Mouse (Mus musculus) forebrain, embryonic 10.5 days (tissue): Measurements from ENCODE around the gene Tnfrsf4. TPM values are rescaled to one million over a fixed set of nuclear protein-coding genes. Genes with fewer than 3 reads are reported as not detected.

Source experiments
- DNase-seq: peaks from one replicate; pipeline ENCODE4 v3.0.0-alpha.2; 2017; ENCODE audit warnings: low spot score; ENCODE audit errors: extremely low spot score
- H3K27ac ChIP-seq: fragments of 300-500 bp; sonication (generic); 2 replicates; pipeline ENCODE4 v1.5.1; 2016; ENCODE audit warnings: mild to moderate bottlenecking
- H3K27me3 ChIP-seq: fragments of 300-500 bp; sonication (generic); 2 replicates; pipeline ENCODE4 v1.6.1; 2016; ENCODE audit warnings: mild to moderate bottlenecking; ENCODE audit not compliant: poor library complexity, severe bottlenecking
- H3K36me3 ChIP-seq: fragments of 300-500 bp; sonication (generic); replicated peaks from 2 replicates; pipeline ENCODE4 v1.6.1; 2016; ENCODE audit warnings: mild to moderate bottlenecking, moderate library complexity
- H3K4me1 ChIP-seq: fragments of 300-500 bp; sonication (generic); 2 replicates; pipeline ENCODE4 v1.6.1; 2016
- H3K4me3 ChIP-seq: fragments of 300-500 bp; sonication (generic); 2 replicates; pipeline ENCODE4 v1.5.1; 2016; ENCODE audit warnings: mild to moderate bottlenecking, moderate library complexity
- H3K9me3 ChIP-seq: fragments of 300-500 bp; sonication (generic); 2 replicates; pipeline ENCODE4 v1.6.1; 2016; ENCODE audit warnings: mild to moderate bottlenecking, moderate library complexity
- WGBS: fragments of 180-500 bp; shearing (Covaris S2); methylation state at CpG from one replicate; pipeline ENCODE4 v1.1.7; 2016; 5-methylcytosine and 5-hydroxymethylcytosine counted together
- polyA plus RNA-seq: library from polyadenylated mRNA; unstranded; fragments of >200 nt; fragmentation: Nextera tagmentation; extraction: Ambion mirVana; gene quantifications from 2 replicates; pipeline ENCODE4 v1.2.1, GENCODE M21; 2016

The Tnfrsf4 gene
- polyA plus RNA-seq, result 0.72 and 1.1 TPM in 2 replicates

- DNase-seq, result no peak
- Histone ChIP-seq H3K27ac (no peak within 1 kb of the TSS), H3K36me3 (peaks cover 73% of the 10 kb centered on the region), H3K4me1 (no peaks in the 10 kb centered on the region), H3K4me3 (no peak within 1 kb of the TSS), H3K9me3 (no peaks in the 10 kb centered on the region), H3K27me3 (no peaks in the 10 kb centered on the region)
- WGBS, result 86% methylated on average over 8 of the region's 8 CpGs
Measured at GRCm38 (mm10) chr4:156013637-156014036, at the start of gene Tnfrsf4. TSS of gene Tnfrsf4 (plus strand) at chr4:156013843.

DNA sequence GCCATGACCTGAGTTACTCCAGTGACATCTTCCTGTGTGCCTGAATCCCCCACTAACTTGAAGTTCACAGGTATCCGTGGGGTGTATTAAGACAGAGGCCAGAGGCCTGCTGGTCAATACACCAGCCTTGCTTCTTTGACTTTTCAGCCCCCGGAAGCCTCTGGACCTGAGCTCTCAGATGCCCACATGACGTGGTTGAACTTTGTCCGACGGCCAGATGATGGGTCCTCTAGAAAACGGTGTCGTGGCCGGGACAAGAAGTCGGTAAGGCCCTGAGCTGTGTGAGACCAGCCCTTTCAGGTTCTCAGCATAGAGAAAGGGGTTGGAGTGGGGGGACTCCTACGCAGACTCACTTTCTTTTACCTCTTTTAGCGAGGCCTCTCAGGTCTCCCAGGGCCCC lies 49.2 kb upstream of the Tnfrsf4 start:
- Histone ChIP-seq H3K27ac (no peak overlapping the region), H3K36me3 (peaks cover 37% of the 10 kb centered on the region)

DNA sequence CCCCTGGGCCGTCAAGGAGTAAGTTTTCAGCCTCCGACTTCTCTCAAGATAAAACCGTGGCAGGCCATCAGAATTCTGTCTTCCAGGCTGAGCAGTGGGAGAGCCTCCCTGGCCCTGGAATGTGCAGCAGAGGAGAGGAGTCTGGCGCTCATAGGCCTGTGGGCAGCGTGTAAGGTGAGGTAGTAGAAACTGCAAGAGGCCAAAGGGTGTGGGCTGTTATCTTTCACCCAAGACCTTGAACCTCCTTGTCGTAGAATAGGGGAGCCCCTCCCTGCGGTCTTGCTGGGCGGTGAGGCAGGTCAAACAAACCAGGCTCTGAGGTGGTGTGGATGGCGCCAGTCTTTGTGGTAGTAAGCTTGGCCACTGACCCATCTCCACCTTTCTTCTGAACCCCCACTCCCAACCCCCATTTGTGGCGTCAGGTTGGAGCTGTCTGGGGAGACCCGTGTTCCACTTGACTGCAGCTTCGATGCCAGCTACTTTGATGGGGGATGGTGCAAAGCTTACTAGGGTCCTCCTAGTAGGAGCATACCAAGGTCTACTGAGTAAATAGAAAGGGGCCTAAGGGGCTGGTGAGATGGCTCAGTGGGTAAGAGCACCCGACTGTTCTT lies 44.5 kb upstream of the Tnfrsf4 start:
- Histone ChIP-seq H3K27ac (no peak overlapping the region), H3K4me3 (no peak overlapping the region), H3K36me3 (peaks cover 24% of the 10 kb centered on the region), H3K9me3 (no peaks in the 10 kb centered on the region), H3K4me1 (peaks cover 11% of the 10 kb centered on the region), H3K27me3 (no peaks in the 10 kb centered on the region)
- 90% methylated on average over 13 of the region's 13 CpGs for WGBS
- DNase-seq, result no peak

More for the DNA sequence above, 49.2 kb upstream of the Tnfrsf4 start:
- H3K4me3 ChIP-seq, result no peak overlapping the region
- WGBS, result 90% methylated on average over 11 of the region's 11 CpGs
- H3K27me3 ChIP-seq, result no peaks in the 10 kb centered on the region
- no peaks in the 10 kb centered on the region for H3K9me3 ChIP-seq
- H3K4me1 ChIP-seq, result peaks cover 24% of the 10 kb centered on the region
- no peak for DNase-seq

GRCm38 (mm10) chr4:155970286-155970685 lies 43.4 kb upstream of the Tnfrsf4 start:
- Histone ChIP-seq H3K27me3 (no peaks in the 10 kb centered on the region), H3K9me3 (no peaks in the 10 kb centered on the region), H3K36me3 (peaks cover 15% of the 10 kb centered on the region), H3K4me3 (no peak overlapping the region), H3K27ac (no peak overlapping the region), H3K4me1 (peaks cover 11% of the 10 kb centered on the region)
- 84% methylated on average over 5 of the region's 5 CpGs for WGBS
- DNase-seq, result no peak

GRCm38 (mm10) chr4:155972651-155973050 lies 41.0 kb upstream of the Tnfrsf4 start:
- Histone ChIP-seq H3K27ac (no peak overlapping the region), H3K36me3 (no peaks in the 10 kb centered on the region), H3K4me3 (no peak overlapping the region), H3K9me3 (no peaks in the 10 kb centered on the region), H3K27me3 (no peaks in the 10 kb centered on the region), H3K4me1 (peaks cover 11% of the 10 kb centered on the region)
- no peak for DNase-seq
- 47% methylated on average over 6 of the region's 6 CpGs for WGBS

DNA sequence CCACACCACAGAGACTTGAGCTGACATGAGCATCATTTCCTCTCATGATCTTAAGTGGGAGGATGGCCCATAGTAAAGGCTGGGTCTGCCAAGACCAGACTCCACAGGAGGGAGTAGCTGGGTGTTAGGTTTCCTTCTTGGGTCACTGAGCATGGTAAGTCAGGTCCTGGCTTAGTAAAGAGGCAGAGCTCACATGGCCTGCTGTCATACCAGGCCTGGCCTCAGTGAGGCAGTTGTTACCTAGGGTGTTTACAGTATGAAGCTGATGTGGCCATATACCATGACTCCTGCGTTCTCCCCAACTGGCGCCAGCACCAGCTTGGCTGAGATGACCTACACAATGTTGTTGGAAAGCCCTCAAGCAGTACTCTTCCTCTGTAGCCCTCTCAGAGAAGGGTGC lies 40.4 kb upstream of the Tnfrsf4 start:
- Histone ChIP-seq H3K27ac (no peak overlapping the region), H3K27me3 (no peaks in the 10 kb centered on the region), H3K4me1 (peaks cover 11% of the 10 kb centered on the region), H3K36me3 (no peaks in the 10 kb centered on the region), H3K4me3 (no peak overlapping the region), H3K9me3 (no peaks in the 10 kb centered on the region)
- DNase-seq, result no peak
- 85% methylated on average over 2 of the region's 2 CpGs for WGBS

DNA sequence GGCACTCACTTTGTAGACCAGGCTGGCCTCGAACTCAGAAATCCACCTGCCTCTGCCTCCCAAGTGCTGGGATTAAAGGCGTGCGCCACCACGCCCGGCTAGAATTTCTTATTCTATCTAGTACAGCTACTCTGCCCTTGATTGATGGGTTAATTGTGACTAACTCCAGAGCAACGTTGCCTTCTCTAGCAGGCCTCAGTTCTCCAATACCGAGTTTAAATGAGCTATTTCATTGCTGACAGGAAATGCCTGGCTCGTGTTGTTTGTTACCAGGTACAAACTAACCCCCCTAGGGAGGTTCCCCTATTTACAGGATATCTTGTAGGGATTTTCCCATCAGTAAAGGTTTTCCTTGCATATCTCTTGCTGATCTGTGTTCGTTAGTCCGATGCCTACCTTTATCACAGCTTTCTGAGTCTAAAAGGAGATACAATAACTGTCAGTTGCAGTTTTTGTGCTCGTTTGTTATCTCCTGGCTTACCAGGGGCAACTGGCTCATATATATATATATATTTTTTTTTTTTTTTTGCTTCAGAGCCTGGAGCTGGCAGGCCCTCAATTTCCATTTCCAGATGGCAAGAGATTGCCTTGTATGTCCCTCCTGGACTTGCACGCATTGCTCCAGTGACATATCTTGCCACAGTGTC lies 32.1 kb upstream of the Tnfrsf4 start:
- Histone ChIP-seq H3K4me3 (no peak overlapping the region), H3K9me3 (no peaks in the 10 kb centered on the region), H3K4me1 (peaks cover 7% of the 10 kb centered on the region; the same call in 1 of the 2 replicates), H3K27ac (no peak overlapping the region), H3K36me3 (no peaks in the 10 kb centered on the region), H3K27me3 (no peaks in the 10 kb centered on the region)
- WGBS, result 84% methylated on average over 12 of the region's 12 CpGs
- DNase-seq, result no peak

GRCm38 (mm10) chr4:155983788-155984187 lies 29.9 kb upstream of the Tnfrsf4 start:
- WGBS, result 16% methylated on average over 2 of the region's 2 CpGs
- H3K4me3 ChIP-seq, result no peak overlapping the region
- no peak for DNase-seq
- peaks cover 7% of the 10 kb centered on the region; the same call in 1 of the 2 replicates for H3K4me1 ChIP-seq
- no peaks in the 10 kb centered on the region for H3K27me3 ChIP-seq
- H3K36me3 ChIP-seq, result no peaks in the 10 kb centered on the region
- no peak overlapping the region for H3K27ac ChIP-seq
- no peaks in the 10 kb centered on the region for H3K9me3 ChIP-seq

- WGBS, result 91% methylated on average over 22 of the region's 22 CpGs
- peaks cover 26% of the 10 kb centered on the region for H3K4me1 ChIP-seq
- H3K27me3 ChIP-seq, result no peaks in the 10 kb centered on the region
- peaks cover 8% of the 10 kb centered on the region; the same call in 1 of the 2 replicates for H3K9me3 ChIP-seq
- H3K36me3 ChIP-seq, result peaks cover 30% of the 10 kb centered on the region
- DNase-seq, result peak; percentile 21
- peak overlapping the region; percentile 71 for H3K4me3 ChIP-seq
- H3K27ac ChIP-seq, result peak overlapping the region; percentile 95
Measured at GRCm38 (mm10) chr4:155991211-155991907, 22.3 kb upstream of the Tnfrsf4 start.

DNA sequence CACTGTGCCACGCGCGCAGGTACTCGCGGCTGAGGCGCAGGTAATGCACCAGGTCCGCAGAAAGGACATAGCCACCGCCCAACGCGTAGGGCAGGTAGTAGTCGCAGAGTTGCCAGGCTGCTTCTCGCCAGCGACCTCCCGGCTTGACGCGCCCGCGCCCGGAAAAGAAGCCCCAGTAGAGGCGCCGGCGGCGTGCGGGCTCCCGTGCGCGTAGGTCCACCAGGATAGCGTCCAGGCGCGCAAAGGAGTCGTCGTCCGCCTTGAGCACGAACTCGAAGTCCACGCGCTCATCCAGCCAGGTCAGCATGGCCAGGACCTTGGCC lies 21.8 kb upstream of the Tnfrsf4 start:
- Histone ChIP-seq H3K4me3 (peak overlapping the region; percentile 71), H3K27ac (peak overlapping the region; percentile 95), H3K27me3 (no peaks in the 10 kb centered on the region), H3K4me1 (peaks cover 26% of the 10 kb centered on the region), H3K36me3 (peaks cover 35% of the 10 kb centered on the region), H3K9me3 (peaks cover 8% of the 10 kb centered on the region; the same call in 1 of the 2 replicates)
- WGBS, result 30% methylated on average over 37 of the region's 37 CpGs
- no peak for DNase-seq

GRCm38 (mm10) chr4:155992241-155992905 lies 21.3 kb upstream of the Tnfrsf4 start, which contains the start of the genes B3galt6 and Sdf4:
TSS of gene B3galt6 (minus strand) at chr4:155992649.
TSS of gene Sdf4 (plus strand) at chr4:155992872.
- under 1% methylated on average over 99 of the region's 99 CpGs for WGBS
- H3K27ac ChIP-seq, result peak within 1 kb of the TSS; percentile 95
- peaks cover 8% of the 10 kb centered on the region; the same call in 1 of the 2 replicates for H3K9me3 ChIP-seq
- H3K4me1 ChIP-seq, result peaks cover 26% of the 10 kb centered on the region
- peak; percentile 85 for DNase-seq
- H3K4me3 ChIP-seq, result peak within 1 kb of the TSS; percentile 71
- no peaks in the 10 kb centered on the region for H3K27me3 ChIP-seq
- peaks cover 40% of the 10 kb centered on the region for H3K36me3 ChIP-seq

DNA sequence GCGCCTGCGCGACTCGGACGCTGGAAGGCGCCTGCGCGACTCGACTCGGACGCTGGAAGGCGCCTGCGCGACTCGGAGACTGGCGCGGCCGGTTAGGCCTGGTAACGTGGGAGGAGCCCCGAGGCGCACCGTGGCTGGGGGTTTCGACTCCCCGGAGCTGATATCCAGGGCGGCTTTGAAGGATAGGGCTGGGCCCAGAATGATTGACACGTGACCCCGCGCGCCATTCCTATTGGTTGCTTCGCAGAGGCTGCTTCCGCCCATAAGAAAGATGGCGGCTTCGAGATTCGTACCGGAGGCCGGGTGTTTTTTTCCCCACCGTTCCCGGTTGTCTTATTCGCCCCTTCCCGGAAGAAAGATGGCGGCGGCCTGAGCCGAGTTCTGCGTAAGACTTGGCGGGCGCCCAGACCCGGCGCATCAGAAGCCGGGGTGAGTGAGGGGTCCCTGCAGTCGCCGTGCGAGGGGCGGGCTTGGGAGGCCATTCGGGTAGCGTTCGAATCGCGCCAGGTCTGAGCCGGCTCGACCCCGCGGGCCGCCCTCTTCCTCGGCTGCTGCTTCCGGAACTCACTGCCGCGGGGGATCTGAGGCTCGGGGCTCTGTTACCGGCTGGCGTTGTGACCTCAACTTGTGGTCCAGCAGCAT lies 20.6 kb upstream of the Tnfrsf4 start:
- Histone ChIP-seq H3K27me3 (no peaks in the 10 kb centered on the region), H3K9me3 (peaks cover 8% of the 10 kb centered on the region; the same call in 1 of the 2 replicates), H3K4me3 (peak overlapping the region; percentile 71), H3K27ac (peak overlapping the region; percentile 95), H3K36me3 (peaks cover 47% of the 10 kb centered on the region), H3K4me1 (peaks cover 26% of the 10 kb centered on the region)
- under 1% methylated on average over 70 of the region's 70 CpGs for WGBS
- peak; percentile 96 for DNase-seq
